Mouse (Mus musculus): ENCODE results near the gene Lbhd2. TPM values are rescaled to one million over a fixed set of nuclear protein-coding genes. Genes with fewer than 3 reads are reported as not detected.
A peak's percentile ranks its signal among the peaks of the same experiment; 100 is the strongest.

The Lbhd2 gene
- polyA plus RNA-seq, 1 experiment: 0.46 TPM

DNA sequence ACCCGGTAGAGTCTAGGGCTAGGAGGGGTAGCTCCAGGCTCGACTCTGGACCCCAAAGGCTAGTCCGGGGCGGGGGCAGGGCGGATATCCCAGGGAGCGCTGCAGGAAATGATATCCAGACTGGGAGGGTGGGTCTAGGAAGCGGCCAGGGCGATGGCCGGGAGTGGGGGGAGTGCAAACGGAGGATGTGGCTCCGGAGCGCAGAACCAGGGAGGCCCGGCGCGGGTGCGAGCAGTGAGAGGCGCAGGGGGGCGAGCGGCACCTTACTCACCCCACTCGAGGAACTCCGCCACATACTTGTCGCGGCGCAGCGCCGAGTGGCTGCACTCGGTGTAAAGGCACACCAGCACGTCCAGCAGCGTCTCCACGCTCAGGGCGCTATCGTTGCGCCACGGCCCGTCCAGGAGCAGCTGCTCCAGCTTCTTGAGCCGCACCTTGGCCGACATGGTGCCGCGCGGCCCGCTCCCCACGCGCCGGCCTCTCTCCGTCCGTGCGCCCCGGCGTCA is 29.7 kb upstream of the Lbhd2 start:
- TF ChIP-seq POLR2A (IDR thresholded peaks at IDR 0.05; ENCODE audit: borderline replicate concordance, extremely low read depth, insufficient read depth, insufficient read length, poor library complexity, severe bottlenecking) (0 out of 2 replicates have a peak, but pooled peaks have one; percentile 9), CTCF (IDR thresholded peaks at IDR 0.05; ENCODE audit: borderline replicate concordance, extremely low read depth, insufficient read depth, insufficient read length) (no peak)

GRCm38 (mm10) chr12:111377376-111377973 is 29.1 kb upstream of the Lbhd2 start, which contains the start of gene Cdc42bpb:
Cdc42bpb (minus strand) TSS chr12:111377718.
- peak; percentile 97 for DNase-seq (ENCODE audit: low read depth)
- TF ChIP-seq CTCF (IDR thresholded peaks at IDR 0.05; ENCODE audit: borderline replicate concordance, extremely low read depth, insufficient read depth, insufficient read length) (no peak), POLR2A (IDR thresholded peaks at IDR 0.05; ENCODE audit: borderline replicate concordance, extremely low read depth, insufficient read depth, insufficient read length, poor library complexity, severe bottlenecking) (peak; percentile 99)

More for the DNA sequence above, 29.7 kb upstream of the Lbhd2 start:
- DNase-seq (ENCODE audit: low read depth): peak; percentile 47

- no peak for TF ChIP-seq CTCF (IDR thresholded peaks at IDR 0.05; ENCODE audit: borderline replicate concordance, extremely low read depth, insufficient read depth, insufficient read length)
- no peak for TF ChIP-seq POLR2A (IDR thresholded peaks at IDR 0.05; ENCODE audit: borderline replicate concordance, extremely low read depth, insufficient read depth, insufficient read length, poor library complexity, severe bottlenecking)
- DNase-seq (ENCODE audit: low read depth): peak; percentile 80
Observed at GRCm38 (mm10) chr12:111377986-111378490, 28.6 kb upstream of the Lbhd2 start.

- DNase-seq (ENCODE audit: low read depth): no peak
- no peak for TF ChIP-seq POLR2A (IDR thresholded peaks at IDR 0.05; ENCODE audit: borderline replicate concordance, extremely low read depth, insufficient read depth, insufficient read length, poor library complexity, severe bottlenecking)
- TF ChIP-seq CTCF (IDR thresholded peaks at IDR 0.05; ENCODE audit: borderline replicate concordance, extremely low read depth, insufficient read depth, insufficient read length): no peak
Observed at GRCm38 (mm10) chr12:111378812-111379211, 27.8 kb upstream of the Lbhd2 start.

GRCm38 (mm10) chr12:111385883-111386641 is 20.5 kb upstream of the Lbhd2 start:
- no peak for DNase-seq (ENCODE audit: low read depth)
- TF ChIP-seq CTCF (IDR thresholded peaks at IDR 0.05; ENCODE audit: borderline replicate concordance, extremely low read depth, insufficient read depth, insufficient read length) (no peak), POLR2A (IDR thresholded peaks at IDR 0.05; ENCODE audit: borderline replicate concordance, extremely low read depth, insufficient read depth, insufficient read length, poor library complexity, severe bottlenecking) (no peak)

DNA sequence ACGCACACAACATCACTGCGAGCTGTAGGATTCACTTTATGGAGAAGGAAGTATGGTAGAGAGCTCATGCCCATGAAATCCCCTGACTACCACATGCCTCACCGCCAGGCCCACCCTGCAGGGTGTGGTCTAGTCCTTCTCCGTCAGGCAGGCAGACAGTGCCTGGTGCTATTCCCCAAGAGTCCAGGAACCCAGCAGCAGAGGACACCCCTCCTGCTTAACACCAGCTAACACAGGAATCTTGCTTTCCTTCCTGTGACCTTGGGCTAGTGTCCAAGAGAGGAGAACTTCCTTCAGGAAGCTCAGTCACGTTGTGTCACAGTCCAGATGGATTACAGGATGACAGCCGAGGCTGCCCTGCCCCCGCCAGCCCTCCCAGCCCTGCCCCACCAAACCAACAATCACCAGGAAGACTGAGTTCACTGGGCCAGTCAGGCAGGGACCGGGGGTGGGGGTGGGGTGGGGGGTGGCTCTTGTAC is 19.9 kb upstream of the Lbhd2 start:
- TF ChIP-seq CTCF (IDR thresholded peaks at IDR 0.05; ENCODE audit: borderline replicate concordance, extremely low read depth, insufficient read depth, insufficient read length): no peak
- TF ChIP-seq POLR2A (IDR thresholded peaks at IDR 0.05; ENCODE audit: borderline replicate concordance, extremely low read depth, insufficient read depth, insufficient read length, poor library complexity, severe bottlenecking): no peak
- no peak for DNase-seq (ENCODE audit: low read depth)

DNA sequence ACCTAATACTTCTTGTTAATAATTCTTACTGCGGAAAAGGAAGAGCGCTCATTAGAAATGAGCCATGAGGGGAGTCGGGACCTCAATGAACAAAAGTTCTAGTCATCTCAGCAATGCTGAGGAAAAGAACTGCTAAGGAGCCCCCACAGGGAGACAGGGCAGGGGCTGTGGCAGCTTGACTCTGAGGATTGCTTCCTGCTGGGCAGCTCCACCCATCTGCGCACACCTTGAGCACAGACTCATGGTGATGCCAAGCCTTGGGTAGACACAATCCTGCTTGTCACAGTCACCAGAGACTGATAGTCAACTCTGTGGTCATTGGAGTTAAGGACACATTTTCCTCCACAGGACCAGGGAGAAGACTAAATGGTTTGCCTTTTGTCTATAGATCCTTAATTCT is 19.5 kb upstream of the Lbhd2 start:
- no peak for DNase-seq (ENCODE audit: low read depth)
- no peak for TF ChIP-seq POLR2A (IDR thresholded peaks at IDR 0.05; ENCODE audit: borderline replicate concordance, extremely low read depth, insufficient read depth, insufficient read length, poor library complexity, severe bottlenecking)
- no peak for TF ChIP-seq CTCF (IDR thresholded peaks at IDR 0.05; ENCODE audit: borderline replicate concordance, extremely low read depth, insufficient read depth, insufficient read length)

DNA sequence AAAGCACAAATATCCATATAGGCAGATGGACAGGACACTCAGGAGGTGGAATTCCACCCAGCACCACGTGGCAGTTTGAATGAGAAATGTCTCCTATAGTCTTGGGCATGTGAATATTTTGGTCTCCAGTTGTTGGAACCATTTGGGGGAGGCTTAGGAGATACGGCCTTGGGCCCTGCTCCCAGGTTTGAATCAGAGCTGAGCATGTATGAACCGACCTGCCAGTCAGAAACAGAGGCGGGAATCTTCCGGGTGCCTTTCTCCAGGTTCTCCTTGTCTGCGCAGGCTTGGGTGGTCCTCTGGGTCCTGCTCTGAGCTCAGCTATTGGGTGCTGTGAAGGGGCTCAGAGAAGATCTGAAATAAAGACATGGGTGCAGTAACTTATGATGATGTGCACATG is 12.6 kb upstream of the Lbhd2 start:
- no peak for DNase-seq (ENCODE audit: low read depth)
- TF ChIP-seq CTCF (IDR thresholded peaks at IDR 0.05; ENCODE audit: borderline replicate concordance, extremely low read depth, insufficient read depth, insufficient read length) (no peak), POLR2A (IDR thresholded peaks at IDR 0.05; ENCODE audit: borderline replicate concordance, extremely low read depth, insufficient read depth, insufficient read length, poor library complexity, severe bottlenecking) (no peak)

DNA sequence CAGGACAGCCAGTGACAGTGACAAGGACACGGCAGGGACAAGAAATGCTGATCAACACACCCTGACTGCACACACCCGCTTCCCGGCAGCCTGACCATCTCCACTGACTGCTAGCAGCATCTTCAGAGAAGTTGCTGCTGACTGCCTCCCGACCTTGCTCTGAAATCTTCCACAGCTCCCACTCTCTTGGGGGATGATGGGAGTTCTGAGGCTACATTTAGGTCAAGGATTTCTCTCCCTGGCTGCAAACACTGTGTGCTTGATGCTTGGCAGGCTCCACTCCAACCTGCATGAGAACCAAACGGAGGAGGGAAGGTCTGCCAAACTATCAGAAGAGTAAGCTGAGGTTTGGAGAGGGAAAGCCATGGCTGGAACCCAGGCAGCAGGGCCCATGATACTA is 9.6 kb upstream of the Lbhd2 start:
- no peak for DNase-seq (ENCODE audit: low read depth)
- no peak for TF ChIP-seq POLR2A (IDR thresholded peaks at IDR 0.05; ENCODE audit: borderline replicate concordance, extremely low read depth, insufficient read depth, insufficient read length, poor library complexity, severe bottlenecking)
- no peak for TF ChIP-seq CTCF (IDR thresholded peaks at IDR 0.05; ENCODE audit: borderline replicate concordance, extremely low read depth, insufficient read depth, insufficient read length)

- TF ChIP-seq POLR2A (IDR thresholded peaks at IDR 0.05; ENCODE audit: borderline replicate concordance, extremely low read depth, insufficient read depth, insufficient read length, poor library complexity, severe bottlenecking): no peak
- peak; percentile 97 for TF ChIP-seq CTCF (IDR thresholded peaks at IDR 0.05; ENCODE audit: borderline replicate concordance, extremely low read depth, insufficient read depth, insufficient read length)
- DNase-seq (ENCODE audit: low read depth): peak; percentile 91
Observed at GRCm38 (mm10) chr12:111401454-111402184, 5.0 kb upstream of the Lbhd2 start.

- no peak for TF ChIP-seq POLR2A (IDR thresholded peaks at IDR 0.05; ENCODE audit: borderline replicate concordance, extremely low read depth, insufficient read depth, insufficient read length, poor library complexity, severe bottlenecking)
- DNase-seq (ENCODE audit: low read depth): no peak
Observed at GRCm38 (mm10) chr12:111404880-111405279, 1.7 kb upstream of the Lbhd2 start.
